Mouse (Mus musculus) ES-Bruce4 (cell line): ENCODE data around the gene Kbtbd12.

ENCODE experiments used
- CTCF ChIP-seq: IDR thresholded peaks from one replicate; pipeline ENCODE4 v1.8.1; 2011; ENCODE audit warnings: low read depth, low read length
- EP300 ChIP-seq: IDR thresholded peaks from 2 replicates; pipeline ENCODE4 v1.6.1; 2011; ENCODE audit warnings: low read depth, low read length; ENCODE audit not compliant: insufficient read depth

DNA sequence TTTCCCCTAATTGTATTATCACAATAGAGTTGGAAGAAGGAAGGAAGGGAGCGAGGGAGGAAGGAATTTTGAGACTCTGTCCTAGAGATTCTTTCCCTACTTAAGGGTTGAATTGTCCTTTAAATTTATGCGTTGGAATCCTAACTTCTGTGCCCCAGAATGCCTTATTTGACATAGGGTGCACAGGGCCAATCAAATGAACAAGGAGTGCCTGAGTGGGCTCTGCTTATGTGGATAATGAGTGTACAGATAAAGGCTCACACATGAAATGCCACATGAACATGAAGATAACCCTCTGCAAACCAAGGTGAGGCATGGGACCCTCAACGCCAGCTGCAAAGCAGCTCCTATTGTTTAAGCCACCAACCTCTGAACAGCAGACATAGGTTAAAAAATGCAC is 2.6 kb upstream of the Kbtbd12 start:
- no peak for TF ChIP-seq EP300
- TF ChIP-seq CTCF = no peak
